23 mouse cellular contexts compared by ENCODE assay signal in genomic region chr10:7103872-7104271, GRCm38 (mm10). TPM values are rescaled to one million over a fixed set of nuclear protein-coding genes. Genes with fewer than 3 reads are reported as not detected.
A peak's percentile ranks its signal among the peaks of the same experiment; 100 is the strongest.
DNase-seq lines count a peak whose midpoint lies in the region; ATAC-seq and TF ChIP-seq lines count a peak whose summit lies in the region.
"Had no signal": no experiment of that assay in that cellular context is flagged by ENCODE, and none has a peak within 500 bp of the region (broad histone marks: within the 10 kb centered on the region; RNA-seq: fewer than 3 reads in every experiment).

No protein-coding gene starts in this region.

- H3K27me3 ChIP-seq in forebrain, postnatal 0 days (ENCODE audit: insufficient read depth, low read length): no peaks in the 10 kb centered on the region
- H3K27me3 ChIP-seq in forebrain, embryonic 13.5 days: no peaks in the 10 kb centered on the region
- H3K27me3 ChIP-seq in lung, postnatal 0 days (replicated peaks; ENCODE audit: insufficient read depth, low read length): no peaks in the 10 kb centered on the region
- no peaks in the 10 kb centered on the region for H3K27me3 ChIP-seq in limb, embryonic 14.5 days (ENCODE audit: control insufficient read depth, insufficient read depth, low read length)
- H3K27me3 ChIP-seq: CH12.LX; embryonic facial prominence, embryonic 13.5 days; hindbrain, embryonic 12.5 days; Patski had no signal

- H3K4me2 ChIP-seq in forebrain, postnatal 0 days (ENCODE audit: low read depth): no peak overlapping the region
- no peak overlapping the region for H3K4me2 ChIP-seq in forebrain, embryonic 13.5 days
- no peak overlapping the region for H3K4me2 ChIP-seq in lung, postnatal 0 days (replicated peaks; ENCODE audit: low read depth, low read length)
- no peak overlapping the region for H3K4me2 ChIP-seq in limb, embryonic 14.5 days (replicated peaks; ENCODE audit: low read depth, low read length, severe bottlenecking)
- H3K4me2 ChIP-seq: embryonic facial prominence, embryonic 13.5 days; hindbrain, embryonic 12.5 days had no signal

- peak; percentile 20 for DNase-seq in forebrain, postnatal 0 days
- peak; percentile 27 for DNase-seq in lung, postnatal 0 days (ENCODE audit: low spot score)
- DNase-seq in lung, postnatal 25 days (ENCODE audit: low spot score): no peak
- peak; percentile 15 for DNase-seq in limb, embryonic 14.5 days (ENCODE audit: low spot score)
- no peak for DNase-seq in gastrocnemius, postnatal 14 days
- DNase-seq: adrenal gland, adult 2 months; adrenal gland, postnatal 25 days; cerebellum, adult 9-10 months; gastrocnemius, adult 2 months; heart, adult 2 months; heart, postnatal 10 days; heart, postnatal 4 days had no signal

- H3K27ac ChIP-seq in forebrain, postnatal 0 days (ENCODE audit: low read depth, low read length): no peak overlapping the region
- no peak overlapping the region for H3K27ac ChIP-seq in forebrain, embryonic 13.5 days
- no peak overlapping the region for H3K27ac ChIP-seq in lung, postnatal 0 days (ENCODE audit: low read length)
- no peak overlapping the region for H3K27ac ChIP-seq in limb, embryonic 14.5 days (replicated peaks; ENCODE audit: low read depth, low read length)
- H3K27ac ChIP-seq: embryonic facial prominence, embryonic 13.5 days; gastrocnemius, adult 2 months; heart, adult 2 months; hindbrain, embryonic 12.5 days had no signal

- no peak for TF ChIP-seq POLR2A in limb, embryonic 14.5 days (IDR thresholded peaks at IDR 0.05; ENCODE audit: borderline replicate concordance, extremely low read depth, insufficient read depth, insufficient read length)

- no peak overlapping the region for H3K4me3 ChIP-seq in forebrain, postnatal 0 days (ENCODE audit: low read depth, low read length)
- H3K4me3 ChIP-seq in forebrain, embryonic 13.5 days: no peak overlapping the region
- H3K4me3 ChIP-seq in lung, postnatal 0 days (ENCODE audit: low read depth, low read length): no peak overlapping the region
- no peak overlapping the region for H3K4me3 ChIP-seq in limb, embryonic 14.5 days (replicated peaks; ENCODE audit: low read length)
- H3K4me3 ChIP-seq: embryonic facial prominence, embryonic 13.5 days; gastrocnemius, adult 2 months; heart, adult 2 months; hindbrain, embryonic 12.5 days had no signal

- peak; percentile 38; the same call in 1 of the 2 replicates for ATAC-seq in forebrain, postnatal 0 days
- no peak for ATAC-seq in forebrain, embryonic 13.5 days
- ATAC-seq in lung, postnatal 0 days: peak; percentile 35
- peak; percentile 53 for ATAC-seq in limb, embryonic 14.5 days (ENCODE audit: low FRiP score, low read depth)
- ATAC-seq: activated CD4-positive, CD25-positive, alpha-beta regulatory T cell, adult 4 months; forebrain, embryonic 14.5 days; hindbrain, embryonic 16.5 days; inflammation-experienced regulatory T-cells, adult 6 months; intestine, postnatal 0 days; Patski had no signal

- H3K9ac ChIP-seq in forebrain, postnatal 0 days: no peak overlapping the region
- no peak overlapping the region for H3K9ac ChIP-seq in forebrain, embryonic 13.5 days
- no peak overlapping the region for H3K9ac ChIP-seq in lung, postnatal 0 days (replicated peaks; ENCODE audit: low read depth)
- no peak overlapping the region for H3K9ac ChIP-seq in limb, embryonic 14.5 days (ENCODE audit: low read depth, low read length, severe bottlenecking)
- H3K9ac ChIP-seq: embryonic facial prominence, embryonic 13.5 days; hindbrain, embryonic 12.5 days had no signal

- no peaks in the 10 kb centered on the region for H3K9me3 ChIP-seq in forebrain, postnatal 0 days (ENCODE audit: low read length)
- H3K9me3 ChIP-seq in forebrain, embryonic 13.5 days (replicated peaks): no peaks in the 10 kb centered on the region
- no peaks in the 10 kb centered on the region for H3K9me3 ChIP-seq in lung, postnatal 0 days (ENCODE audit: low read length)
- no peaks in the 10 kb centered on the region for H3K9me3 ChIP-seq in limb, embryonic 14.5 days (ENCODE audit: control insufficient read depth, low read length)
- H3K9me3 ChIP-seq: hindbrain, embryonic 12.5 days had no signal

- WGBS in forebrain, postnatal 0 days: 71% methylated on average over 1 of the region's 1 CpGs
- 77% methylated on average over 1 of the region's 1 CpGs for WGBS in forebrain, embryonic 13.5 days
- WGBS in lung, postnatal 0 days: 33% methylated on average over 1 of the region's 1 CpGs
- WGBS in limb, embryonic 14.5 days: 25% methylated on average over 1 of the region's 1 CpGs

- H3K4me1 ChIP-seq in forebrain, postnatal 0 days (ENCODE audit: insufficient read depth): no peaks in the 10 kb centered on the region
- H3K4me1 ChIP-seq in forebrain, embryonic 13.5 days: no peaks in the 10 kb centered on the region
- no peaks in the 10 kb centered on the region for H3K4me1 ChIP-seq in lung, postnatal 0 days (ENCODE audit: insufficient read depth, low read depth, low read length)
- no peaks in the 10 kb centered on the region for H3K4me1 ChIP-seq in limb, embryonic 14.5 days (ENCODE audit: control insufficient read depth, insufficient read depth, low read length)
- H3K4me1 ChIP-seq: embryonic facial prominence, embryonic 13.5 days; hindbrain, embryonic 12.5 days had no signal

- no peaks in the 10 kb centered on the region for H3K36me3 ChIP-seq in forebrain, postnatal 0 days (ENCODE audit: insufficient read depth)
- no peaks in the 10 kb centered on the region for H3K36me3 ChIP-seq in forebrain, embryonic 13.5 days (ENCODE audit: poor library complexity, severe bottlenecking)
- H3K36me3 ChIP-seq in lung, postnatal 0 days (ENCODE audit: insufficient read depth, low read length): no peaks in the 10 kb centered on the region
- no peaks in the 10 kb centered on the region for H3K36me3 ChIP-seq in limb, embryonic 14.5 days (ENCODE audit: control insufficient read depth, insufficient read depth, low read length)
- H3K36me3 ChIP-seq: embryonic facial prominence, embryonic 13.5 days; hindbrain, embryonic 12.5 days had no signal

- TF ChIP-seq EP300 in lung, postnatal 0 days (IDR thresholded peaks at IDR 0.05): no peak

- intact Hi-C loops in gastrocnemius, postnatal 14 days (cut with DNase I; ENCODE audit: low total_unique reads): no loop called here

- TF ChIP-seq CTCF in forebrain, postnatal 0 days (IDR thresholded peaks at IDR 0.05; ENCODE audit: low read depth): no peak
- TF ChIP-seq CTCF in lung, postnatal 0 days (IDR thresholded peaks at IDR 0.05): no peak

RNA-seq across cellular contexts. Expression of gene Ipcef1, which starts 51.6 kb away (rescaled TPM):
- total RNA-seq in forebrain, postnatal 0 days (2014; rRNA removed): 12.0 and 13.7 TPM in 2 replicates
- 1.6 and 2.2 TPM in 2 replicates for polyA plus RNA-seq in forebrain, postnatal 0 days (2015; fragmentation: Nextera tagmentation; extraction: Ambion mirVana)
- 0.61 and 1.1 TPM in 2 replicates for polyA plus RNA-seq in forebrain, embryonic 13.5 days (2015; fragmentation: Nextera tagmentation; extraction: Ambion mirVana)
- polyA plus RNA-seq in lung, postnatal 0 days (2015; fragmentation: Nextera tagmentation; extraction: Ambion mirVana): 0.27 and 0.29 TPM in 2 replicates
- 0.31 and 0.36 TPM in 2 replicates for polyA plus RNA-seq in limb, embryonic 14.5 days (2012; rRNA removed)
- 0.18 and 0.29 TPM in 2 replicates for polyA plus RNA-seq in limb, embryonic 14.5 days (2014; fragmentation: Nextera tagmentation; extraction: Ambion mirVana)
- total RNA-seq in gastrocnemius, postnatal 14 days (2021): not detected
- total RNA-seq: gastrocnemius, adult 2 months had no signal
- polyA plus RNA-seq: heart, embryonic 14.5 days; Patski had no signal

Comparison
In these comparisons a context has a peak if more than half of its experiments do, and no peak if none do; other contexts are left out.
1. DNase-seq: peak in forebrain, postnatal 0 days (single experiment), lung, postnatal 0 days (single experiment) and limb, embryonic 14.5 days (single experiment); none in lung, postnatal 25 days (single experiment) and gastrocnemius, postnatal 14 days (single experiment).